Mouse (Mus musculus) hindbrain, embryonic 12.5 days (tissue): ENCODE results near the gene Zfc3h1. TPM values are rescaled to one million over a fixed set of nuclear protein-coding genes. Genes with fewer than 3 reads are reported as not detected.

Experiments
- ATAC-seq: fragments of 200-750 bp; cut with Nextera tagmentation; 2 replicates; pipeline ENCODE4 v1.8.0; 2017; ENCODE audit warnings: moderate TSS enrichment; ENCODE audit not compliant: low FRiP score
- H3K27ac ChIP-seq: fragments of 300-500 bp; sonication (generic); 2 replicates; pipeline ENCODE4 v1.5.1; 2016; ENCODE audit warnings: mild to moderate bottlenecking
- H3K27me3 ChIP-seq: fragments of 300-500 bp; sonication (generic); 2 replicates; pipeline ENCODE4 v1.6.1; 2016; ENCODE audit warnings: mild to moderate bottlenecking
- H3K36me3 ChIP-seq: fragments of 300-500 bp; sonication (generic); 2 replicates; pipeline ENCODE4 v1.6.1; 2016; ENCODE audit warnings: mild to moderate bottlenecking
- H3K4me1 ChIP-seq: fragments of 300-500 bp; sonication (generic); 2 replicates; pipeline ENCODE4 v1.6.1; 2016
- H3K4me2 ChIP-seq: fragments of 300-500 bp; sonication (generic); replicated peaks from 2 replicates; pipeline ENCODE4 v1.6.1; 2016; ENCODE audit warnings: mild to moderate bottlenecking
- H3K4me3 ChIP-seq: fragments of 300-500 bp; sonication (generic); 2 replicates; pipeline ENCODE4 v1.5.1; 2016; ENCODE audit warnings: mild to moderate bottlenecking
- H3K9ac ChIP-seq: fragments of 300-500 bp; sonication (generic); 2 replicates; pipeline ENCODE4 v1.6.1; 2016; ENCODE audit warnings: mild to moderate bottlenecking, moderate library complexity
- H3K9me3 ChIP-seq: fragments of 300-500 bp; sonication (generic); replicated peaks from 2 replicates; pipeline ENCODE4 v1.6.1; 2016; ENCODE audit warnings: mild to moderate bottlenecking
- WGBS: fragments of 180-500 bp; shearing (Covaris S2); methylation state at CpG from one replicate; pipeline ENCODE4 v1.1.7; 2016; 5-methylcytosine and 5-hydroxymethylcytosine counted together
- polyA plus RNA-seq: library from polyadenylated mRNA; unstranded; fragments of >200 nt; fragmentation: Nextera tagmentation; extraction: Ambion mirVana; gene quantifications from 2 replicates; pipeline ENCODE4 v1.2.1, GENCODE M21; 2016

The Zfc3h1 gene
- polyA plus RNA-seq, 1 experiment from 2014 or later, result 26.3 TPM

DNA sequence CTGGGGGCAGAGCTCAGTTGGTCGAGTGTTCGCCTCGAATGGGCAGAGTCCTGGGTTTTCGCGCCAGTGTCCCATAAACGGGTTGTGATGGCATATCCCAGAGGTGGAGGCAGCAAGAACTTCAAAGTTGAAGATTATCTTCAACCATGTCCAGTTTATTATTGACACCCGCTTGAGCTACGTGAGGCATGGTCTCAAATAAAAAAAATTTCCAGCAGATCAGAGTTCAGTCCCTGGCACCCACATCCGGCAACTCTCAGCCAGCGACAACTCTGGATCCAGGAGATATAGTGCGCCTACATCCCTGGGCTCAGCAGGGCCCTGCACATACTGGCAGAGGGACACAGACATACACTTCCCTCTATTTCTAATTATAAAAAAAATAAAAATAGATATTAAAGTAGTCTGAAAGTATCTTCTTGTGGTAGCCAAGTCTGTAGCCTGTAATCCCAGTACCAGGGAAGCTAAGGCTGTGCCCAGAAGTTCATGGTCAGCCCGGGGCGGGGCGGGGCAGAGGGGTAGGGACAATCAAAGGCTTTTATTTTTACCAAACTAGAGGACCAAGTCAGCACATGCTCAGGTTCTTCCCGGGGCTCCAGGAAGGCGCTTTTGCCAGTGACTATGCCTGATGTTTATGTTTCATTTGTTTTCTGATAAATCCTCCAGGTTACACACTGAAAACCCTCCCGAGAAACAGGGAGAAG is 26.4 kb upstream of the Zfc3h1 start:
- Histone ChIP-seq H3K4me3 (no peak overlapping the region), H3K4me2 (no peak overlapping the region), H3K36me3 (peaks cover 17% of the 10 kb centered on the region), H3K27me3 (no peaks in the 10 kb centered on the region), H3K9ac (no peak overlapping the region), H3K9me3 (no peaks in the 10 kb centered on the region), H3K4me1 (peaks cover 11% of the 10 kb centered on the region), H3K27ac (no peak overlapping the region)
- WGBS, result 93% methylated on average over 17 of the region's 17 CpGs
- ATAC-seq, result no peak

GRCm38 (mm10) chr10:115359066-115359465 is 25.7 kb upstream of the Zfc3h1 start:
- Histone ChIP-seq H3K27me3 (no peaks in the 10 kb centered on the region), H3K9me3 (no peaks in the 10 kb centered on the region), H3K4me3 (no peak overlapping the region), H3K9ac (no peak overlapping the region), H3K4me2 (no peak overlapping the region), H3K27ac (no peak overlapping the region), H3K36me3 (peaks cover 17% of the 10 kb centered on the region), H3K4me1 (peaks cover 11% of the 10 kb centered on the region)
- 90% methylated on average over 7 of the region's 7 CpGs for WGBS
- ATAC-seq, result no peak

GRCm38 (mm10) chr10:115361840-115362622 is 22.7 kb upstream of the Zfc3h1 start, which contains the start of gene Tmem19:
Tmem19 (minus strand) TSS chr10:115362501.
- peak; percentile 99 for ATAC-seq
- under 1% methylated on average over 54 of the region's 58 CpGs for WGBS
- H3K4me1 ChIP-seq, result peaks cover 11% of the 10 kb centered on the region
- H3K9ac ChIP-seq, result peak within 1 kb of the TSS; percentile 55
- peaks cover 2% of the 10 kb centered on the region for H3K36me3 ChIP-seq
- H3K4me3 ChIP-seq, result peak within 1 kb of the TSS; percentile 58
- no peaks in the 10 kb centered on the region for H3K9me3 ChIP-seq
- H3K4me2 ChIP-seq, result peak within 1 kb of the TSS; percentile 72
- peak within 1 kb of the TSS; percentile 94 for H3K27ac ChIP-seq
- H3K27me3 ChIP-seq, result no peaks in the 10 kb centered on the region

- no peaks in the 10 kb centered on the region for H3K27me3 ChIP-seq
- H3K4me1 ChIP-seq, result peaks cover 11% of the 10 kb centered on the region
- peak overlapping the region; percentile 55; the same call in 1 of the 2 replicates for H3K9ac ChIP-seq
- WGBS, result 9% methylated on average over 9 of the region's 9 CpGs
- no peaks in the 10 kb centered on the region for H3K9me3 ChIP-seq
- H3K27ac ChIP-seq, result peak overlapping the region; percentile 94
- ATAC-seq, result no peak; the same call in none of the 2 replicates
- peak overlapping the region; percentile 58 for H3K4me3 ChIP-seq
- peak overlapping the region; percentile 72 for H3K4me2 ChIP-seq
- H3K36me3 ChIP-seq, result no peaks in the 10 kb centered on the region; the same call in 1 of the 2 replicates
Measured at GRCm38 (mm10) chr10:115362623-115362964, 22.2 kb upstream of the Zfc3h1 start.

DNA sequence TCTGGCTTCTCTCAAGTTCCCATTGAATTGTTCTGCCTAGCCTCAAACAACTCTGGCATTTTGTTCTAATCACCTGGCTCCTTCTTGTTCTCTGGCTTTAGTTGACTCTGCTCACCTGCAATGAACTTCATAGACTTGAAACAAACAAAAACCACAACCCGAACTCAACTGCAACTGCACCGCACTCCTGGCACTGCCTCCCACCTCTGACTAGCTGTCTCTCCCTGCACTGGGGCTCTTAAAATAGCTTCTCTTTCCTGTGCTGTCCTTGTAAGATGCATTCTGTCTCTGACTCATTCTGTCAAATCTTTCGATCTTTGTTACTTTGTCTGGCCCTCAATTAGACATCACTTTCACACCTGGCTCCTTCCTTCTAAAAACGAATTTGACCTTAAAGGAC is 21.6 kb upstream of the Zfc3h1 start:
- WGBS, result 83% methylated on average over 4 of the region's 4 CpGs
- Histone ChIP-seq H3K4me1 (peaks cover 11% of the 10 kb centered on the region), H3K27me3 (no peaks in the 10 kb centered on the region), H3K27ac (peak overlapping the region; percentile 94; the same call in 1 of the 2 replicates), H3K9ac (0 out of 2 replicates have a peak overlapping the region, but pooled peaks have one; percentile 55), H3K9me3 (no peaks in the 10 kb centered on the region), H3K4me3 (peak overlapping the region; percentile 58; the same call in 1 of the 2 replicates), H3K4me2 (peak overlapping the region; percentile 72), H3K36me3 (no peaks in the 10 kb centered on the region; the same call in 1 of the 2 replicates)
- ATAC-seq, result no peak

GRCm38 (mm10) chr10:115381506-115382084 is 3.2 kb upstream of the Zfc3h1 start:
- no peak overlapping the region for H3K4me3 ChIP-seq
- 76% methylated on average over 2 of the region's 2 CpGs for WGBS

DNA sequence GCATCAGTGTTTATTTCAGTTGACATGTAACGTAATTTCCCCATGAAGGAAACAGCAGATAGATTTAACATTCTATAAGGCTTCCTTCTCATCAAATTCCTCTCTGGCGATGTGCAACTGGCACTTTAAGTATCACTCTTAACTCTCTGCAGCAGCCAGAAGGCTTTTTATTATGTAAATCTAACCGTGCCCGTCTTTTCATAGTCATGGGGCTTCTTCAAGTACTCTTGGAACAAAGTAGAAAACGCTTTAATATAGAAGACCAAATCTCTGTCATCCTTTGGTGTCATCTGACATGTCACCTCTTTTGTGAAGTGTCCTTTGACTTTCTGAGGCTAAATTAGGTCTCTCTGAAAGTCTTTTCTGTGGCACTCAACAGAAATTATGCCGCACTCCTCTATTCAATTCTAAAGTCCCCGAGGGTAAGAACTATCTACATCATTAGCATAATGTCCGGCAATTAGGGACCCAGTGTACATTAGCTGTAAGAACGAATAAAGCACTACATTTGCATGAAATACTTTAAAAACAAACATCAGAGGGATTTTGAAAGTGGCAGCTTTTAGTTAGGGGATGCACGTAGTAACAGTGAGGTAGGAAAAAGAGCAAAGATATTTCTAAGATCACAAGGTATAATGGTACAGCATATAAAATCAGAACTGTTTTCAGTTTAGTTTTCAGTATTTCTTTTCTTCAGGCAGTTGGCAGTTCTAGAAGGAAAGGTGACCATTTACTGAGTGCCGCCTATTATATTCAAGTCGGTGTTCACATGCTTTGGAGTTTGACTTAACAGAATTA is 1.7 kb upstream of the Zfc3h1 start:
- Histone ChIP-seq H3K9me3 (no peaks in the 10 kb centered on the region), H3K4me1 (peaks cover 30% of the 10 kb centered on the region), H3K4me2 (peak overlapping the region; percentile 66), H3K4me3 (peak overlapping the region; percentile 98), H3K27ac (peak overlapping the region; percentile 99), H3K36me3 (0 out of 2 replicates have a peak, but pooled peaks cover 4% of the 10 kb centered on the region), H3K9ac (peak overlapping the region; percentile 95), H3K27me3 (no peaks in the 10 kb centered on the region)
- WGBS, result 23% methylated on average over 12 of the region's 12 CpGs
- no peak for ATAC-seq

More at GRCm38 (mm10) chr10:115381506-115382084, 3.2 kb upstream of the Zfc3h1 start:
- Histone ChIP-seq H3K4me2 (peak overlapping the region; percentile 66; the same call in 1 of the 2 replicates), H3K36me3 (0 out of 2 replicates have a peak, but pooled peaks cover 4% of the 10 kb centered on the region), H3K27ac (no peak overlapping the region), H3K27me3 (no peaks in the 10 kb centered on the region), H3K4me1 (peaks cover 21% of the 10 kb centered on the region), H3K9me3 (no peaks in the 10 kb centered on the region), H3K9ac (no peak overlapping the region)
- ATAC-seq, result no peak

GRCm38 (mm10) chr10:115383644-115384220 is 1.0 kb upstream of the Zfc3h1 start:
- Histone ChIP-seq H3K9ac (peak overlapping the region; percentile 95), H3K4me1 (peaks cover 35% of the 10 kb centered on the region), H3K27ac (peak overlapping the region; percentile 99), H3K36me3 (0 out of 2 replicates have a peak, but pooled peaks cover 4% of the 10 kb centered on the region), H3K4me3 (peak overlapping the region; percentile 98), H3K4me2 (peak overlapping the region; percentile 66), H3K27me3 (no peaks in the 10 kb centered on the region), H3K9me3 (no peaks in the 10 kb centered on the region)
- WGBS, result 2% methylated on average over 15 of the region's 15 CpGs
- peak; percentile 5; the same call in 1 of the 2 replicates for ATAC-seq

- H3K4me3 ChIP-seq, result peak overlapping the region; percentile 98
- under 1% methylated on average over 99 of the region's 101 CpGs for WGBS
- H3K9me3 ChIP-seq, result no peaks in the 10 kb centered on the region
- H3K27me3 ChIP-seq, result no peaks in the 10 kb centered on the region
- peak overlapping the region; percentile 99 for H3K27ac ChIP-seq
- no peak; the same call in 1 of the 2 replicates for ATAC-seq
- H3K4me2 ChIP-seq, result peak overlapping the region; percentile 66
- peak overlapping the region; percentile 95 for H3K9ac ChIP-seq
- 0 out of 2 replicates have a peak, but pooled peaks cover 11% of the 10 kb centered on the region for H3K36me3 ChIP-seq
- H3K4me1 ChIP-seq, result peaks cover 41% of the 10 kb centered on the region
Measured at GRCm38 (mm10) chr10:115385018-115386002, 551 bp downstream of the Zfc3h1 start.

GRCm38 (mm10) chr10:115387891-115388290 is 3.1 kb downstream of the Zfc3h1 start:
- H3K4me1 ChIP-seq, result peaks cover 31% of the 10 kb centered on the region
- peak overlapping the region; percentile 30 for H3K4me2 ChIP-seq
- H3K4me3 ChIP-seq, result no peak overlapping the region
- H3K27me3 ChIP-seq, result no peaks in the 10 kb centered on the region
- no peak overlapping the region for H3K27ac ChIP-seq
- ATAC-seq, result no peak
- no peak overlapping the region for H3K9ac ChIP-seq
- H3K9me3 ChIP-seq, result no peaks in the 10 kb centered on the region
- H3K36me3 ChIP-seq, result peaks cover 14% of the 10 kb centered on the region
- WGBS, result 88% methylated on average over 3 of the region's 3 CpGs
